Mouse (Mus musculus): Measurements from ENCODE around the gene 4931423N10Rik.

- TF ChIP-seq CTCF (IDR thresholded peaks at IDR 0.05) (no peak), POLR2A (IDR thresholded peaks at IDR 0.05; ENCODE audit: insufficient read depth, low read depth, low read length) (no peak)
Measured at GRCm38 (mm10) chr2:23213661-23214060, 6.4 kb downstream of the 4931423N10Rik start.

Measured in heart, adult 2 months (tissue).